Mouse (Mus musculus): ENCODE data around the gene Ak9.

The Ak9 gene

DNA sequence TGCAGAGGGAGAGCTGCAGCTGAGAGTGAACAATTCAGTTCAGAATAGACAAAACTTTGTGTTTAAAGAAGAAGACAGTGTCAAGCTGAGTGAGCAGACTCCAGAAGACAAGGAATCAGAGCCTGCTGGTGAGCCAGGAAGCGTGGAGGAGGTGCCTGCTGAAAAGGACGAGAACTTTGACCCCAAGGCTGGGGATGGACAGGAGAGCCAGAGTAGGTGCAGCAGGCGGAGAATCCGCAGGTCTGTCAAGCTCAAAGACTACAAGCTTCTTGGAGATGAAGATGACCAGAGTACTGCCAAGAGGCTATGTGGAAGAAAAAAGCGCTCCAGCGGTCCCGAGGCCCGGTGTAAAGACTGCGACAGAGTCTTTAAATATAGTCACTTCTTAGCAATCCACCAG lies 147.9 kb downstream of the Ak9 start:
- DNase-seq (ENCODE audit: low spot score), result no peak

DNA sequence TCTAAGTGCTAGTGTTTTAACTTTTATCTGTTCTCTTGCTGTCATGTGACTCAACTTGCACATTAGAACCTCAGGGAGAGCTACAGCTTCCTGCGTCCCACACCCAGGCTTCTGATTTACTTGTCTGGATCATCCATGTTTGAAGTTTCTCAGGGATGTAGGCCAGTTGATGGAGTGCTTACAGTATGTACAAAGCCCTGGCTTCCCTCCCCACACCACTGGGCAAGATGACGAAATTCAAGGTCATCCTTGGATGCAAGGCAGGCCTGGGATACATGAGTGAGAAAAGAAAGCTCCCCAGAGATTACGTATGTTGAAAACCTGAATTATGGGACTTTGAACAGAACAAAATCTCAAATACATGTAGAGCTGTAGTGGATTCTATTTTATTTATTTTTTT lies 149.0 kb downstream of the Ak9 start:
- DNase-seq (ENCODE audit: low spot score), result no peak

DNA sequence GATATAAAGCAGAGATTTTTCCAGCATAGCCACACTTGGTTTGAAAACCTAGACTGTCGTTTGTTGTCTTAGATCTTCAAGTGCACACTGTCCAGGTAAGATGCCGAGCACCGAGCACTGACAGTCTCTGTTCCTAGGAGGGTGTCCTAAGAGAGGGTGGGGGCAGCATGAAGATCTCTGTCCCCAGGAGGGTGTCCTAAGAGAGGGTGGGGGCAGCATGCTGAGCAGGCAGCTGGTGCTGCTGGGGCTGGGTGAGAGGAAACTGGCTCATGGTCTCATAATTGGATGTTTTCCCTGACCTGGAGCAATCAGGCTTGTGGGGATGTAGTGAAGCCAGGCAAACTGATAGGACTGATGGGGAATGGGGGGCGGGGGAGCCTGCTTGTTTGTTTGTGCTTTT lies 156.2 kb downstream of the Ak9 start:
- DNase-seq (ENCODE audit: low spot score), result no peak

DNA sequence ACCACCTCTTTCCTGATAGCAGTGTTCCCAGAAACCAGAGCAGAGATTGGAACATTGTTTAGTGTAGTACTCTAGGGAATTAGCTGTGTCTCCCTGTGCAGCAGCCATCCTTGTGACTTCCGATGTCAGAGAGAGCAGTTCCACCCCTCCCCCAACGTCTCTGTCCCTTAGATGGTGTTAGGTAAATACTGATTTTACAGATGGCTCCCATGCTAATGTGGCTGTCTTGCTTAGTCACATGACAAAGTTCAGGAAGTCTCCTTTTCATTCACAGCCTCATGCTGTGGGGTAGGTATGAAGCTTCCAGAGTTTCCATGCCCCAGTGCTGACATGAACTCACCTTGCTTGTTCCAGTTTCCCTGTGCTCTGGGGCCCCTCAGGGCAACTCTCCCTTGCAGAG lies 156.7 kb downstream of the Ak9 start:
- DNase-seq (ENCODE audit: low spot score), result no peak

DNA sequence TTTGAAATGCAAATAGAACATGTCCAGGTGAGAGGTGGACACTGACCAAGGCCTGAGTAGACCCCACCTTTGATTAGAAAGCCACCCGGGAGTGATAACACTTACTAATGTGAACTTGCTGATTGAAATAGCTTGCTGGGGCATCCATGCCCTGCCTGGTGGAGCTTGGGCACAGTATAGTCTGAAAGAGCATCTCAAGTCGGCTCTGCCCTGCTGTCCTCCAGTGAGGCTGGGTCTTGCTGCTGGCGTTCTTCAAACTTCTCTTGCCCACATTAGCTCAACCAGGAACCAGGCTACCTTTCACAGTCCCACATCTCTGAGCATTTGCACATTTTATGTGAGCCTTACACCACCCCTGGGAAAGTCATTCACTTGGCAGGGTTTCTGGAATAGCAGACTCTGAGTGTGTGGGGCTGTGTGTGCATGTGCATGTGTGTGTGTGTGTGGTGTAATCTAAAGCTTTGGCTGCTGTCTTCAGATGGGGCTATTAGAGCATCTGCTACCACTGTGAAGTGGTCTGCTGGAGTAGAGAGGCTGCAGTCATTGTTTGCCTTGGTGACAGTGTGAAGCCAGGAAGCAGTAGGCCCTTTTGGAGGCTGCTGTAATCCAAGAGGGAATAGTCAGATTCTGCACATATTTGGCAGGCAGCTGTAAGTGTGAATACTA lies 157.4 kb downstream of the Ak9 start:
- no peak for DNase-seq (ENCODE audit: low spot score)

DNA sequence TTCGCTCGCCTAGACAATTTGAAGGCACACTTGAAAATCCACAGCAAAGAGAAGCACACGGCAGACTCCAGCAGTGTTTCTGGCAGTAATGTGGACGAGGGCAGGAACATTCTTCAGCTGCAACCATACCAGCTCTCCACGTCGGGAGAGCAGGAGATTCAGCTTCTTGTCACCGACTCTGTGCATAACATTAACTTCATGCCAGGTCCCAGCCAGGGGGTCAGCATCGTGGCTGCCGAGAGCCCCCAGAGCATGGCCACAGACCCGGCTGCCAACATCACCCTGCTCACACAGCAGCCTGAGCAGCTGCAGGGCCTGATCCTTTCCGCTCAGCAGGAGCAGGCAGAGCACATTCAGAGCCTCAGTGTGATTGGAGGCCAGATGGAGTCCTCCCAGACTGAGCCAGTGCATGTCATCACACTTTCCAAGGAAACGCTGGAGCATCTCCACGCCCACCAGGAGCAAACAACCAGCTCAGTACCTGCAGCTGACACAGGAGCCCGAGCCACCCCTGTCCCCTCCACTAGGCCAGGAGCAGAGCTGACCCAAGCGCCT lies 160.7 kb downstream of the Ak9 start:
- DNase-seq (ENCODE audit: low spot score), result no peak

DNA sequence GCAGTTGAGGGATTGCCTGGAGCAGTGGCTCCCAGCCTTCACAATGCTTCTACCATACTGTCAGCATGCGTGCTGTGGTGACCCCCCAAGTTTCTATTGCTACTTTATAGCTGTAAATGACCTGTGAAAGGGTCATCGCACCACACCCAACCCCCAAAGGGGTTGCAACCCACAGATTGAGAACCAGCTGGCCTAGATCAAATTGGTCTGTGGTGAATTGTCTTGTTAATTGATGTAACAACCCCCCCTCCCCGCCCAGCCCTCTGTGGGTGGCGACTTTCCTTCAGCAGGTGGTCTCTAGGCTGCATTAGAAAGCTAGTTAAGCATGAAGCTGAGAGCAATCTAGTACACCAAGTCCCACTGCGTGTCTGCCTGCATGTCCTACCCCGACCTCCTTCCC lies 163.5 kb downstream of the Ak9 start:
- no peak for DNase-seq (ENCODE audit: low spot score)

DNA sequence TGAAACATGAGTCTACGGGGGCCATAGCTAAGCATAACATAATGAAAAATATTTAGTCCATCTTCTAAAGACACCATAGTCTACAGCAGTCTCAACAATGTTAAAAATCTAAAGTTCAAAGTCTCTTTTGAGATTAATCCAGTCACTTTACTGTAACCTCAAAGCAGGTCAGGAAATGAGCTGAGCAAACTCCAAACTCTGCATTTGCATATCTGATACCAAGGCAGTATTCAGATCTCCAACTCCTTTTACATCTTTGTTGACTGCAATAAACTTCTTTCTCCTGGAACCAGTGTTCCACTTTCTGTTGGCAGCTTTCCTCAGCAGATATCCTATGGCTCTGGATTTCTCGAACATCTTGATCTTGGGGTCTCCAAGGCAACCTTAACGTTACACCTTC lies 166.9 kb downstream of the Ak9 start:
- no peak for DNase-seq (ENCODE audit: low spot score)

DNA sequence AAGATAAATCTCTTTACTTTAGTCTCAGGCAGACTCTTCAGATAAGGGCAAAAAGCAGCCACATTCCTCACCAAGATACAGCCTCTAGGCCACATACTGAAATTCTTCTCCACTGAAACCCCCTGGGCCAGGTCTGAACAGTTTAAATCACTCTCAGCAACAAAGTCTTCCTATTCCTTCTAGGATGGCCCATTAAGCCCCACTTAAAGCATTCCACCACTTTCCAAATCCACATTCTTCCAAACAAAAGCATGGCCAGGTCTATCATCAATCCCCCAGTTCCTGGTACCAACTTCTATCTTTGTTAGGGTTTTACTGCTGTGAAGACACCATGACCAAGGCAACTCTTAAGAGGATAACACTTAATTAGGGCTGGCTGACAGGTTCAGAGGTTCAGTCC lies 168.8 kb downstream of the Ak9 start:
- DNase-seq (ENCODE audit: low spot score), result no peak

DNA sequence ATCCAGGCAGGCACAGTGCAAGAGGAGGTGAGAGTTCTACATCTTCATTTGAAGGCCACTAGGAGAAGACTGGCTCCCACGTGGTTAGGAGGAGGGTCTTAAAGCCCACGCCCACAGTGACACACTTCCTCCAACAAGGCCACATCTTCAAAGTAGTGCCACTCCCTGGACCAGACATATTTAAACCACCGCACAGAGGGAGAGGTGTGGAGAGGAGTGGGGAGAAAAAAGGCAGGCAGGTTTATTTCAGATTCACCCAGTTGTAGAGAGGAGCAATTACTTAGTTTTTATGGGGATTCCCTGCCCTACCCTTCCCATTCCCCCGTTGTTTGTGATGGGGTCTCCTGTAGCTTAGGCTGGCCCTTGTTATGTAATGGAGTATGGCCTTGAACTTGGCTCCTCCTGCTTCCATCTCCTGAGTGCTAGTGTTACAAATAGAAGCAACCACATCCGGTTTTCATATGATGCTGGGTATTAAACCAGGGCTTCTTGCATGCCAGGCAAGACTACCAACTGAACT lies 169.2 kb downstream of the Ak9 start:
- DNase-seq (ENCODE audit: low spot score), result no peak

DNA sequence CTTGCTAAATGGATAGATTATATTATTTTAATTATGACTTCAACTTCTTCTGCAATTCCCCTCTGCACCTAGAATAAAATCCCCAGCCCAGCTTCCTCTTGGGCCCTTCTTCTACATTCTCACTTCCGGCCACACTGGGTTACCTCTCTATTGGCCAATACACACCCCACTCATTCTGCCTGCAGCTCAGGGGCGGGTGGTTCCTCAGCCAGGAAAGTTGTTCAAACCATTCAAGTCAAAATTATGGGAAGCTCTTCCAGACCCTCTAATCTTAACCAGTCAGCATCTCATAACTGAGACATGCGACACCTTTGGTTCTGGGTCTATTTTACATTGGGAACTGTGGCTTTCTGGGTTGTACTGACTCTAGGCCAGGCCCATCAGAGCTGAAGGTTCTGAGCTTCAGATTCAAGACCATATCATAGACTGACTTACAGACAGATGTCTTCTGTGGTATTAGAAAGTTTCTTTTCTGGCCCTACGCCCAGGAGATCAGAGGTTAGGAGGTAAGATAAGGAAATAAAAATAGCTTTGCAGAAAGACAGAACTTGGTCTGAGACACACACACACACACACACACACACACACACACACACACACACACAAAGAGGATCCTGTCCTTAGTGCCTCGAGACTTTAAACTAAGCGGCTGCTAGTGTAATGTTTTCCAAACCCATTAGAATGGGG lies 170.1 kb downstream of the Ak9 start:
- DNase-seq (ENCODE audit: low spot score), result peak; percentile 32

DNA sequence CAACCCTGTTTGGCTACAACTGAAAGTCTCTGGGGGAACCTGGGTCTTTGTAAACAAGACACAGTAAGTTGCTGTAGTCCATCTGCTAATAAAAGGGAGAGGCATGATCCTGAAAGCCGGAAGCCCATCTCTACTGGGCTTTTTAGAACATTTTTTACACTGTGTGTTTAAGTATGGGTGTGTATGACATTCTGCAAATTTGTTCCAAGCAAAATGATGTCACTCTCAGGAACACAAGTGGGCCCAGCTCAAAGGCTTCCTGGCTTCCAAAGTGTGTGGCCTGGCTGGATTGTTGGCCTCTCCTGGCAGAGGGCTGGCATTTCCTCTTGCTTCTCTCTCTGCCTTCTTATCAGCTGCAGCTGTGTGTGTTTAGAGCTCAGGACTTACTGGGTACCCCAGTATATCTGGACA lies 171.2 kb downstream of the Ak9 start:
- DNase-seq (ENCODE audit: low spot score), result no peak

DNA sequence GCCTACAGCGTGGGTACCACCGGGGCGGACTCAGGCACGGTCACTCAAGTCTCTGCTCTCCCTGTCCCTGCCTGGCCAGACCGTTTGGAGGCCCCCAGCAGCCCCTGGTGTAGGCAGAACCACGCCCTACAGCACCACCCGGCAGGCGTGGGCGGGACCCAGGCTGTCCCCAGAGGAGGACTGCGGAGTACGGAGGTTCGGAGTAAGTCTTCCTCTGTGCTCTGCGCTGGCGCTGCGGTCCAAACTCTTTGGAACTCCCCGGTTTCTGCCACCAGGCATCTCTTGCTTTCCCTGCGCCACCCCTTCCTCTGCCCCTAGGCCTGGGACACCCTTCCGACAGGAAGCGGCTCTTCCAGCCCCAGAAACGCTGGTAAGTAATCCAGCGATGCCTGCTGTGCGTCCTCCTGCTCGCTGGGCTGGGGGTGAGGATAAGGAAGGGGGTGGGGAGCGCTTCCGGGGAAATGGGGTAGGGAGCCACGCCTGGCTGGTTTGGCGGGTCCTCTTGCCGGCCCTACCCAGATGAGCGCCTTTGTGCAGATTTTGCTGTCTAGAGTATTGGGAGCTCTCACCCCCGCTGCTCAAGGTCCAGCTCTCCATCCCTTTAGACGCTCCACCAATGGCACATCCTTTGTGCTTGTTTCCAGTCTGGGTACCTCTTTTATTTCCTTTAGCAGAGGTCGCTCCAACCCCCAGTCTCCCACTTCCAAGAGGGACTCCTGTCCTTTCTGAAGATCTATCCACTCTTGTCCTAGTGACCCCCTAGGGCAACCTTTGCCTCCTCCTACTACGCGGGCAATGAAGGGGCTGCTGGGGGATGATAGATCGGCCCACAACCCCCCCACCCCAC lies 172.6 kb downstream of the Ak9 start, which contains the start of gene Mical1:
Gene Mical1 (plus strand): TSS at position 144 of the 847 bp plus-strand sequence.
- DNase-seq (ENCODE audit: low spot score), result peak; percentile 51

DNA sequence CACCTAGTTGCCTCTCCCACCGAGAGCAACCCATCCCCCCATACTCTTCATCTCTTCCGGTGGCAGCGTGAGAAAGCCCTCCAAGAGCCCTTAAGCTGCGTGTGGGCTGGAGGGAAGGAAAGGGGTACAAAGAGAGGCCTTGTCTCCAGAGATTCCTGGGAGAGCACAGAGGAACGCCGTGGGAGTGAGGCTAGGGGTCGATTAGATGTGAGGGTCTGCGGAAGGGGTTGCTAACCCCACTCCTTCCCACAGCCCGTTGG lies 173.2 kb downstream of the Ak9 start:
- no peak for DNase-seq (ENCODE audit: low spot score)

DNA sequence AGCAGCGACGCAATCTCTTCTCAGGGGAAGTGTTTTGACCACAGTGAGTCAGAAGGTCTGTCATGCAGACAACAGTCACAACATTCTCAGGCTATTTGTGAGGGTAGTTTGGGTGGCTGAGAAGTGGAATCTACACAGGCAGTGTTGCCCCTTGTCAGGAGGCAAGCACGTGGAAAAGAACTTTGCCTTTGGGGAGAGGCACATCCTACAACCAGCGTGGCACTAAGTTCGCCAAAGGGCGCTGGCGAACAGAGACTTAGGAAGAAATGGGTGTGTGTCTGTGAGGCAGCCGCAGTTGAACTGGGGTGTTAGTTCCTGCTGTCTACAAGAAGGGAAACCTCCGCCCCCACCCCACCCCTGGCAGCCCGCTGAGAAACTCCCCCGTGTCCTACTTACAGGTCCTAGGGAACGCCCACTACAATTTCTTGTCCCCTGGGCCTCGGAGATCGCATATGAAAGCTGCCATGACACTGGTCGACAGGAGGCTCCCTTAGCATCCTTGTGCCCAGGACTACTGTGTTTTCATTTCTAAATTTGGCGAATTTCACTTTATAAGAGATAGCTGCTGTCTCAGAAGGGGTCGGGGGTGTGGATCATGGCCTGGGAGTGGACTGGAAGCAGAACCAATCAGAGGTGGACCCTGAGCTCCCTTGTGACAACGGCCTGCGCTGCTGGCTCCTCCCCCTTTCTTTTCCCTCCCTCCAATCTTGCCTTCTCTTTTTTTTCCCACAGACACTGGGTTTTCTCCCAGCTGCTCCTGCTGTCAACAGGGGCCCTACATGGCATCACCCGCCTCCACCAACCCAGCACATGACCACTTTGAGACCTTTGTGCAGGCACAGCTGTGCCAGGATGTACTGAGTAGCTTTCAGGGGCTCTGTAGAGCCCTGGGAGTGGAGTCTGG lies 173.8 kb downstream of the Ak9 start:
- peak; percentile 59 for DNase-seq (ENCODE audit: low spot score)

DNA sequence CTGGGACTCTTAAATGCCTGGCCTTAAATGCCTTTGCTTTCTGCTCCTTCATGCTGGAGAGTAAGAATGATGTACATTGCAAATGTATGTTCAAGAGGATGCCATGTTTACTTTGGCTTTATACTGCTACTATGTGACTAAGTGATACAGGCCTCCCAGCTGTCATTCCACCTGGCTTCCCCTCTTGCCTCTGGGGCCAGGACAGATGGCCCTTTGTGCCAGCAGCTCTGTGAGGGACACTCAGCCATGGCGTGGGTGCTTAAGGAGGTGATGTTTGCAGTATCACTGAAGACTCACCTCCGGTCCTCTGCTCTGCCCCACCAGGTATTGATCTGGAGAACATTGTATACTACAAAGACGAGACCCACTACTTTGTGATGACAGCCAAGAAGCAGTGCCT lies 176.2 kb downstream of the Ak9 start:
- no peak for DNase-seq (ENCODE audit: low spot score)

DNA sequence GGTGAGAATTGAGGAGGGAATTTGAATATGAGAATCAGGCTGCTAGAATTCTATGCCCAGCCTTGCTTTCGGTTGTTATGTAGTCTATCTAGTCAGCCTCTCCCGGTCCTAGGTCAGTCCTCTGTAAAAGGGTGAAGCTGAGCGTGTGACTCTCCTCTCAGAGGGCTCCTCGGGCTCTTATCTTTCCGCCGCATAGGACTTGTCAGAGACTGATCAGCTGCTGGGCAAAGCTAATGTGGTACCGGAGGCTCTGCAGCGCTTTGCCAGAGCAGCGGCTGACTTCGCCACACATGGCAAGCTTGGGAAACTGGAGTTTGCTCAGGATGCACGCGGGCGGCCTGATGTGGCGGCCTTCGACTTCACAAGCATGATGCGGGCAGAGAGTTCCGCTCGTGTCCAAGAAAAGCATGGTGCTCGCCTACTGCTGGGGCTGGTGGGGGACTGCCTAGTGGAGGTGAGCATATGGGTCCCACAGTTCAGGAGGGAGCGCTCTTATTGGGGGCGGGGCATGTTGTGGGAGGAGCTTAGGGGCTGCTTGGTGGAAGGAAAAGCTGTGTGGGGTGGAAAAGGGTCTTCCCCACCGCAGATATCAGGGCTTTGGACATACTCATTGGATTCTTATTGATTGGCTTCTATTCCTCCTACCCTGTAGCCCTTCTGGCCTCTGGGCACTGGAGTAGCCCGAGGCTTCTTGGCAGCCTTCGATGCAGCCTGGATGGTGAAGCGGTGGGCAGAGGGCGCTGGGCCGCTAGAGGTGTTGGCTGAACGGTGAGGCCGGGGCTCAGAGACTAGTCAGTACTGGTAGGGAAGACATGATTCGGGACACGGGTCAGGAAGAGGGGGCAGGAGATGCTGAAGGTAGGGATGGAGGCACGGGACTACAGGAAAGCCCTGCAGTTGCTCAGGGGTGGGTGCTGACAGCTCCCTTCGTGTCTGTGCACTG lies 177.4 kb downstream of the Ak9 start:
- no peak for DNase-seq (ENCODE audit: low spot score)

DNA sequence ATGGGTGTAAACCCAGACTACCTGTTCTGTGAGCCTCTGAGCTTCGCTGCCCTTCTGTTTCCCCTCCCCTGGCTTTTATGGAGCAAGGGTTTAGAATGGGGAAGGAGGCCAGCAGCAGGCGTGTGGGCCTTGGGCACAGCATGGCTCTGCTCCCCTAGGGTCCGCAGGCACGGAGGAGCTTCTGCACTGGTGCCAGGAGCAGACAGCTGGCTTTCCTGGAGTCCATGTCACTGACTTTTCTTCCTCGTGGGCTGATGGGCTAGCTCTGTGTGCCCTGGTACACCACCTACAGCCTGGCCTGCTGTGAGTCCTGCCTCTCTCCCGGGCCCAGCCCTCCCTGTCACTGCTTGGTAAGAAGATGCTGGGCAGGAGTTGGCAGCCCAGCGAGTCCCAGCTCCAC lies 178.7 kb downstream of the Ak9 start:
- no peak for DNase-seq (ENCODE audit: low spot score)

All from ovary, adult 18-20 months (tissue).